Mouse (Mus musculus): Measurements from ENCODE around the gene Sbno1.
"Not testable (repeated sequence)": the region's sequence is repeated elsewhere in the genome, so short reads cannot be mapped to it uniquely, and the experiment has no call there.

Gene Sbno1

DNA sequence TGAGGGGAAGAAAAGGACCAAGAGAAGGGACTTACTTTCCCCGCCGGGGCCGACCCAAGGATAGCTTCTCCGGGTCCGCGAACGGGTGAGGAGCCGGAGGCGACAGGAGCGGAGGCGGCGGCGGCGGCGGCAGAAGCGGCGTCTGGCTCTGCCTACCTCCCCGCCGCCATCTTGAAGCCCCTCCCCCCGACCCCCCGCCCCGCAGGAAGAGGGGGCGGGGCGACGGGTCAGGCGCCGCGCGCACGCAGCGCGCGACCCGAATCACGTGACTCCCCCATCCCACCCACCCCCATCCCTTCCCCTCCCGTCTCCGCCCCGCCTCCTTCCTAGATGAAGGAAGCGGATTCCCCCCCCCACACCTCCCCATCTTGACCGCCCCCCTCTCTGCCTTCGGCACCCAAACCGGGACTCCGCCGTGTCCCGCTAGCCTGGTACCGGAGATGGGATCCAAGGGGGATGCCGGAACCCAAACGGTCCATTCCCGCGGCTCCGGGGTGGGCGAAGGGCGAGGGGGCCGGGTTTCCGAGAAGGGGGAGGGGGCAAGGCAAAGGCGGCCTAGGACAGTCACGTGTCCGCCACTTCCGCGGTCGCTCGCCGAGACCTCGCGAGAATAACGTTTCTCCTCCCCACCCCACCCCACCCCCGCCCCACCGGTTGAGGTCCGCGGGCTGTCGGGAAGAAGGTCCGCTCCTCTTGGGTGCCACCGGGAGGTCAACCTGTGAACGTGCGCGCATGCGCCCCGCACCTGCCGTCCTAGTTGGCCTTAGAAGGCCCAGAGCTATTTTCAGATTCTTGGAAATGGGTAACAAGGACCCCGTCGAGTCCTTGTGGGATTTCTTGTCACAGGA lies at the start of gene Sbno1:
TSS of gene Sbno1 (minus strand) at position 590 of the 848 bp plus-strand sequence.
- peak; percentile 91 for DNase-seq (ENCODE audit: low read depth)

DNA sequence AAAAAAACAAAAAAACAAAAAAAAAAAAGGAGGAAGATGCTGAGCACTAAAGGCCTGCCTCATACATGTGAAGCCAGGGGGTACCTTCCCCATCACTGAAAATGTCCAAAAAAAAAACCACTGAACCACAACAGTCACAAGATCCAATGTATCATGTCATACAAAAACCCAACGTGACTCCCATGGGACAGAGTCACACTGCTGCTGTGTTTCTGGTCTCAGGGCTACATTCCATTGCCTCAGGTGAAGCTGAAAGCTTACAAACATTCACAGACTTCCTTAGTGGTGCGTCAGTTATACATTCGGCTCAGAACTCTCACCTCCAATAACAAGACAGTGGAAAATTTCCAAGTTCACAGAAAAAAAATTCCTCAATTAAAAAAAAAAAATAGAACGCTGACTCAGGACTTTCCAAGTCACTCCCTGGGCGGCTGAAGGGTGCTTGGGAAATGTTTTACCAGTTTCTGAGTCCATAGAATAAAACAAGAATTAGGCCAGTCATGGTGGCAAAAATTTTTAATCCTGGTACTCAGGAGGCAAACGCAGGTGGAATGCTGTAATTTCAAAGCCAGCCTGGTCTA lies 44.9 kb upstream of the Sbno1 start:
- no peak for DNase-seq (ENCODE audit: low read depth)

DNA sequence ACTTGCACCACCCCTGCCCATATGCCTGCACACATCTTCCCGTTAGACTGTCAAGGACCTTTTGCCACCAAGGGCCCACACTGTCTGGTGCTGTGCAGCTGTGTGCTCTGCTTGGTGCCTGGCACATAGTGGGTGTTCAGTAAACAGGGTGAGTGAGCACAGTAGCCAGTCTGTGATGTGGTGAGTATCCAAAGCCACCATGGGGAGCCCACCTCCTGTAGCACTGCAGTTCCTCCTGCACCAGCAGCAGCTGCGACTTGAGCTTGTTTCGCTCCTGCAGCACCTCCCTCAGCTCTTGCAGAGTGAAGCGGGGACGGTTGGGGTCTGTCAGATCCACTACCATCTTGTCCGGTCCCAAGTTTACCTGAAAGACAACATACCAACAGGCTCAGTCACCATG lies 43.7 kb upstream of the Sbno1 start:
- no peak for DNase-seq (ENCODE audit: low read depth)

DNA sequence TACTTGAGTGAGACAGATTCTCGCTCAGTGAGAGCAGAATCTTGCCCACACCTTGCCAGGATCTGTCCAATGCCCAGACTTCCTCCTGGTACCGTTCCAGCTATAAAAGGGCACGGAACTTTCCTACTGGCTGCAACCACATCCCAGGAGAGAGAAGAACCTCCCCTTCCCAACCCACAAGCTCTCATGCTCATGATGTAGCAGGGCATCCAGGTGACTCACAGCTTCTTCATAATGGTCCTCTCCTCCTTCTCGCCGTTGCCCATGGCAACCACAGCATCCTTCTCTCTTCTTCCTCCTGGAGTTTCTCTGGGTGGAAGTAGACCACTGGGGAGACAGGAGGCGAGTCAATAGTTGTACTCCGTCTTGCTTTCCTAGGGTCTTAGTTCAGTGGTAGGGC lies 42.6 kb upstream of the Sbno1 start:
- DNase-seq (ENCODE audit: low read depth) = no peak

DNA sequence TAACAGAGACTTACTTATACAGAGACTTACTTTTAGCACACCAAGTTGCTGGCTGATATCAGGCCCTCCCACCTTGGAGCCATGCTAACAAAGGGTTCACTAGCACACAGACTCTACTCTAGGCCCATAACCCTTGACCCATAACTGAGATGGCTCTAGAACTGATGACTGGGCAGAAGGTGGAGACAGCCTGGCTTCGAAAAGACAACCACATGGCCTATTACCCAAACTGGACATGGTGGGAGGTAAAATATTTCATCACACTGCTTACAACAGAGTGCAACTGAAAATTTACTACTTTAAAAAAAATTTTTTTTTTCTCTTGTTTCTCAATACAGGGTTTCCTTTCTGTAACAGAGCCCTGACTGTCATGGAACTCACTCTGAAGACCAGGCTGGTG lies 42.0 kb upstream of the Sbno1 start:
- DNase-seq (ENCODE audit: low read depth) = no peak

DNA sequence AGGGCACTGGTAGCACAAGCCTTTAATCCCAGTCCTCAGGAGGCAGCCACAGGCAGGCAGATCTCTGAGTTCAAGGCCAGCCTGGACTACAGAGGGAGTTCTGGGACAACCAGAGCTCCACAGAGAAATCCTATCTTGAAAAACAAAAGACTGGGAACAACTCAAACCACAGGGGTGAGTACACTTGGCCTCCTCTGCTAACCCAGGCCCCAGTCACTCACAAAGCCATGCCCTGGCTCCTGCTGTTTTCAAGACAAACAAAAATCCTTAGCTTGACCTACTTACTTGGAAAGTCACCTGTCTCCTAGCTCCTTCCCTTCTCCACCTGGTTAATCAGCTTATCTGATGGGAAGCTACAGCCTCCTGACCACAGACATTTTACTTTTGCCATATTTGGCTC lies 39.1 kb upstream of the Sbno1 start:
- no peak for DNase-seq (ENCODE audit: low read depth)

DNA sequence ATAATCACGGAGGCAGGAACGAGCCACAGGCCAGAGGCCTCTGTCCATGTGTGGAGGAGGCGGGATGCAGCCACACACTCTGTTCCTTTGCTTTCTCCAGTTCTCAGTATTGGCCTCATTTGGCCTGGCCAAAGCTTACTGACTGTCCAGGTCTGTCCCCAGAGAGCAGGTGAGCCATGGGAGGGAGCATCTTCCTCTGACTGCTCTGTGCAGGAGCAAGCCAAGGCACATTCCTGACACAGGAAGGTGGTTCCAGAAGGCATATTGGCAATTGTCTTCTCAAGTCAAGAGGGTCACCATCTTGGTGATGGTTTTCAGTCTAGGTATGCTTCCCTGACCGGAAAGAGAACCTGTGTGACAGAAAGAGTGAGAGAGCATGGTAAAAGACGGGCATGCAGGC lies 37.7 kb upstream of the Sbno1 start:
- DNase-seq (ENCODE audit: low read depth) = no peak

DNA sequence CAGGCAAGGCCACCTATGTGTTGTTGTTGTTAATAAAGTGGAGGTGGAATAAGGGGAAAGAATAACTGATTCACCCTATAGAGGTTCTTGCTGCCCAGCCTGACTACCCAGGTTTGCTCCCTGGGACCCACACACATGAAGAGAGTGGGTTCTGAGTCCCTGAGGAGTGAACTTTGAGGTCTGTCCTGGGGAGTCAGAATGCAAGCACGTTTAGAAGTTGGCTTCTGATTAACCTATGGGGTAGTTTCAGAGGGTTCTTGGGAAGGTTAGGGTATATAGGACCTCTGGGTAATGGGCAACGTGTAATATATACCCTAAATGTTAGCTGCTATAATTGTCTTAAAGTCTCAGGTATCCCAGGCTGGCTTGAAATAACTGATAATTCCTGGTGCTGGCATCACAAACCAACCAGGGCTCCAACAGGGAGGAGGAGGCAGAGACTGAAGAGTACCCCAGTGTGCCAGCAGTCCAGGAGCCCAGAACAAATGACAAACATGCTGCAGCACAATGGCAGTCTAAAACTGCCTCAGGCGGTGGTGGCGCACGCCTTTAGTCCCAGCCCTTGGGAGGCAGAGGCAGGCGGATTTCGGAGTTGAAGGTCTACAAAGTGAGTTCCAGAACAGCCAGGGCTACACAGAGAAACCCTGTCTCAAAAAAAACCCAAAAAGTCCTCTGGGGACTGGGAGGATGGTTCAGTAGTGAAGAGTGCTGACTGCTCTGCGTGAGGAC lies 36.7 kb upstream of the Sbno1 start:
- DNase-seq (ENCODE audit: low read depth) = no peak

DNA sequence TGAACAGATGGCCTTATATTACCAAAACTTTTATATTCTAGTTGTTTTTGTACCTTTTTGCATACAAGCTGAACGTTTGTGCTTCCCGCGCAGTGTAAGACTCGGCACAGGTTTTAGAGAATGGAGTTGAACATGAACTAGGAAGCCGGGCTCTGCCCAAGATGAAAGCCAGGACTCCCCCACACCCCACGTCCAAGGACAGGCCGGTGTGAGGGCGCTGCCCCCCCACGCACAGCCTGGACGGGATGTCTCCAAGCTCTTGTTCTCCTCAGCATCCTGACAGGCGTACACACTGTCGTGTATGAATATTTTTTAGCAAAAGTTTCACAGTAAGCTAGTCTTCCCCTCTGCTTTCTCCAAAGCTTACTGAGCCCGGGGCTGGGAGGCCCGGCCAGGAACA lies 35.1 kb upstream of the Sbno1 start:
- not testable (repeated sequence) for DNase-seq (ENCODE audit: low read depth)

DNA sequence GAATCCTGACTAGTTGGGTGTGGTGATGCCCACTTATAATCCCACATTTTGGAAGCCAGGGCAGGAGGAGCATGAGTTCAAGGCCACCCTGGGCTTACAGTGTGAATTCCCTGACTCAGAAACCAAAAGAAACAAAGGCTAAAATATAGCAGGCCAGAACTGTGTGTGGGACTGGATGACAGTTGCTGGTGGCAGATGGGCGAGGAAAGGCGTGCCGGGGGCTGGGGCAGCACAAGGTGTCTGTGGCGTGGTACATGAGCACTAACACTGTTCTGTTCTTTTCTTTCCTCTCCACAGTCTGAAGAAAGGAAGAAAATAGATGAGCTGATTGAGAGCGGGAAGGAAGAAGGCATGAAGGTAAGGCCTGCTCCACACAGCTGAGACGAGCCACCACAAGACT lies 31.0 kb upstream of the Sbno1 start:
- no peak for DNase-seq (ENCODE audit: low read depth)

DNA sequence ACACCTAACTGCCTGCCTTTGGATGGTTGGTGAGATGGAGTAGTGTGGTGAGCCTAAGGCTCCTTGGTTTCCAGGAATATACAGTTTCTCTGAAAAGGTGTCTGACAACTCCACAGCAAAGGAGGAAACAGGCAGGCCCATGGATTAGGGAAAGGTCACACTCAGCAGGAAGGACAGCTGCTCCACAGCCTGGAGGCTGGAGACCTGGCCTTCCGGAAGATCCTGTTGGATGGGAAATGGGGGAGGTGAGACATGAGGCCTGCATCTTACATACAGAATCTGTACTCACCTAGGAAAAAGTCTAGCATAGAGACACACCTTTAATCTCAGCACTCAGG lies 28.2 kb upstream of the Sbno1 start:
- DNase-seq (ENCODE audit: low read depth) = no peak

DNA sequence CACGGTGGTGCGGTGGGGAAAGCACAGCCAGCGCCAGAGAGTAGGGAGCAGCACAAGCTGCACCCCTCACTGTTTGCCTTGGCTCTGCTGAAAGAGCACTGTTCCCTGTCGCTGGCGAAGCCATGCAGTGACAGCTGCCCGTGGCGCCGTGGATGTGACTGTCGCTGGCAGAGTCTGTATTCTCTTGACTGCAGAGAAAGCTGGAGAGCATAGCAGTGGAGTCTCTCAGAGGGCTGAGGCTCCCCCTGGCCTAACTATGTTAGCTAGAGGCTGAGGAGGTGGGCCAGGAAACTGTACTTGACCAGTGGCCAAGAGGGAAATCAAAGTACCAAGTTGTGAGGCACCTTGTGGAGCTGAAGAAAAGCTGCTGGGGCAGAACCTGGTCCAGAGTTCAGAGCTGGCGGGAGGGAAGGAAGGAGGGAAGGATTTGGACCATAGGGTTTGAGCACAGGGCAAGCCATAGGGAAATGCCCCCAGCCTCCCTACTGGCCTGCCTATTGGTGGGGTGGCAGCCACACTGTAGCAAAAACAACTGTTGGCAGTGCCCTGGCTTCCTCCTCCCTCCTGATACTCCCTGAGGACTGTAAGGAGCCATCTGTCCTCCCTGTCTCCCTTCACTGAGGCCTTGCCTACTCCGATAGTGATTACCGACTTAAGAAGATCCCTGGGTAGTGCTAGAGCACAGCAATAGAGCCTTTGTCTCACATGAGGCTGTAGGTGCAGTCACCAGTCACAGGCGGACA lies 27.7 kb upstream of the Sbno1 start:
- no peak for DNase-seq (ENCODE audit: low read depth)

DNA sequence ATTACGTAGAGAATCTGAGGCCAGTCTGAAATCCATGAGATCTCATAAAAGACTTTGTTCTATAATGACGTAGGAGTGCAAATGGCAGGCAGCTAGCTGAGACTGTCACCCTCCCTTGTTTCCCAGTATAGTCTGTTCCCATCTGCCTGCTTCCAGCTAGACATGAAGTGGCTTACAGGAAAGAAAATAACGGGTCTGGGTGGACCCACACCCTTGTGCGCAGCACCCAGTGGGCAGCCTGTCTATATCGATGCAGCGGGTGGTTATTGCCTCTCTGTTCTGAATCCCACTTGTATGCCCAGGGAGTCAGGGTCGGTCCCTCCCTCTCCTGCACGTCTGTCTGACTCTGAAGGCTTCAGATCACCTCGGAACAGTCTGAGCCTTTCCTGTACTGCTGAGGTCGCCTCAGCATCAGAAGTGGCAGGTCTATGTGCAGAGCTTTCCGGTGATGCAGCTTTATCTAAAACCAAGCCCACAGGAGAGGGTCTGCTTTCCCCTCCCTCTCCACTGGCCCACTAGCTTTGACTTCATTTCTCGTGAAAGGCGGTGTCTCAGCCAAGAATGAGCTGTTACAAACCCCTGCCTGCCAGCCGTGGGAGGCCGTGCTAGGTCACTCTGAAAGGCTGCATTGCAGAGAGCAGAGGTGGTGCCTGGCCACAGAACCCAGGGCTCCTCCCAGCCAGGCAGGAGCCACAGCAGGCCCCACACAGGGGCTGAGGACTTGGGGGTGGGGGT lies 26.9 kb upstream of the Sbno1 start:
- no peak for DNase-seq (ENCODE audit: low read depth)

DNA sequence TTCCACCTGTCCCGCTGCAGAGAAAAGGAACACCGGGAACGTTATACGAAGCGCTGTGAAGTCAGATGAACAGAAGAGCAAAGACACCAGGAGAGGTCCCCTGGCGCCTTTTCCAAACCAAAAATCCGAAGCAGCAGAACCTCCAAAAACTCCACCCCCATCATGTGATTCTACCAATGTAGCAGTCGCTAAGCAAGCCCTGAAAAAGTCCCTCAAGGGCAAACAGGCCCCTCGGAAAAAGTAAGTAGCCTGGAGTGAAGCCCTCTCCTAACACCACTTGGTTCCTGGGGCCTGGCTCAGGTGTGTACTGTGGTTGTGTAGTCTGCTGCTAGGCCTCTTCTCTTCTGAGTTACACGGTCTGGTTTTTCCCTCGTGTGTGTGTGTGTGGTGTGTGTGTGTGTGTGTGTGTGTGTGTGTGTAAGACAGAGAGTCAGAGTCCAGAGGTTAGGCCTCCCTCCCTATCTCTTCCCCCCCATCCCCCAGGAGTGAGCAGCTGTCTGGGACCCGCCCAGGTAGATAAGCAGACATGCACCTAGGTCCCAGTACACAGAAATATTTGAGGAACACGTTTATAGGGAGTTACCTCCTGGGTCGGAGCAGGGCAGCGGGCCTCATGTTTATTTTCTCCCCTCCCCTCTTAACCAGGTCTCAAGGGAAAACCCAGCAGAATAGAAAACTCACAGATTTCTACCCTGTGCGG lies 25.0 kb upstream of the Sbno1 start:
- no peak for DNase-seq (ENCODE audit: low read depth)

DNA sequence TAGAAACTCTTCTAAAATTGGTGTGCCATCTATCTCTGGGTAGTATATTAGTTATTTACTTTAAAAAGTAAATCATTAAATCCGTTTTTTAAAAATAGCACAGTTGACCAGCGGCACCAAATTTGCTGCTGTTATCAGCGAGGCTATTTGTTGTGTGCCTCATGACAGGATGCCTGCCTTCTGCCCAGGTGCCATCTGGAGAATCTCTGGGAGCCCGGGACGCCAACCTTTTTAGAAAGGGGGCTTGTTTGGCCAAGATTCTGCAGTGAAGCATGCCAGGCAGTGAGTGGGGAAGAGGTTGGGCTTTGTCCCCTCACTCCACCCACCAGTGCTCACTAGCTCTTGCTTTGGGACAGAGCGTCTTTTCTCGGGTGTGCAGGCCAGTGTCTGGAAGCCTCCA lies 24.2 kb upstream of the Sbno1 start:
- DNase-seq (ENCODE audit: low read depth) = no peak

DNA sequence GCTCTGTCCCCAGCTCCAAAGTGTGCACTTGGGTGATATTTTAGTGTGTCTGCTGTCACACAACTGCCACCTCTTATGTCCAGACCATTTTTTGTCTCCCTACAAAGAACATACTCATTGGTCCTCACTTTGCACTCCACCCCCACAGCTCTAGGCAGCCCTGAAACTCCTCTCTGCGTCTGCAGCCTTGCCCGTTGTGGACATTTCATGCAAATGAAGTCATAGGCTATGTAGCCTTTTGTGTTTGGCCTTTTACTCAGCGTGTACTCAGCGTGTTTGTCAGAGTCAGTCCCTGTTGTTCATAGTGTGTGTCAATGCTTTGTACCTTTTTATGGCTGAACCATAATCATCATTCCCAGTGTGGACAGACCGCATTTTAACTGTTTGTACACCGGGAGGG lies 23.7 kb upstream of the Sbno1 start:
- no peak for DNase-seq (ENCODE audit: low read depth)

DNA sequence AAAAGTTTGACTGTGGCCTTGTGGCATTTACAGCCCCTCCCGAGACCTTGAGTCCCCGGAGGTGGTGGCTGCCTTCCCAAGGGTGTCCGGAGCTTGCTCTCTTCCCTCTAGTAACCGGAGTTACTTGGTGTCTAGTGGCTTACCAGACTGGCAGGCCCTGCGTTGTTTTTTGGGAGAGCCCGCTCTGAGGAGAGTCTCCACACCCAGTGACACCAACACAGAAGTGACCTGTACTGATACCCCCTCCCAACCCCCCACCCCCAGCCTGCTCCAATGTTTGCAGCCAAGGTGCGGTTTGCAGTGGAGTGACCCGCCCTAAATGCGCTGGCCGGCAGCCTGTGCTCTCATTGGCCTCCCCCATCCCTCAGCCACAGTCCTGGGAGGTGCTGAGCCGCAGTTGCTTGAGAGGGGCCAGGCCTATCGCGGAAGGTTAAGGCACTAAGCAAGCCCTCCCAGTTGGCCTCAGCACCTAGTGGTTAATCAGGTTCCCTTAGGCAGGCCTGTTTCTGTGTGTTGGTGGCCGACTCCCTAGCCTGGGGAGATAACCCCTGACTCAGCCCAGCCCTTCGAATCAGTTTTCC lies 20.6 kb upstream of the Sbno1 start:
- DNase-seq (ENCODE audit: low read depth) = peak; percentile 68

DNA sequence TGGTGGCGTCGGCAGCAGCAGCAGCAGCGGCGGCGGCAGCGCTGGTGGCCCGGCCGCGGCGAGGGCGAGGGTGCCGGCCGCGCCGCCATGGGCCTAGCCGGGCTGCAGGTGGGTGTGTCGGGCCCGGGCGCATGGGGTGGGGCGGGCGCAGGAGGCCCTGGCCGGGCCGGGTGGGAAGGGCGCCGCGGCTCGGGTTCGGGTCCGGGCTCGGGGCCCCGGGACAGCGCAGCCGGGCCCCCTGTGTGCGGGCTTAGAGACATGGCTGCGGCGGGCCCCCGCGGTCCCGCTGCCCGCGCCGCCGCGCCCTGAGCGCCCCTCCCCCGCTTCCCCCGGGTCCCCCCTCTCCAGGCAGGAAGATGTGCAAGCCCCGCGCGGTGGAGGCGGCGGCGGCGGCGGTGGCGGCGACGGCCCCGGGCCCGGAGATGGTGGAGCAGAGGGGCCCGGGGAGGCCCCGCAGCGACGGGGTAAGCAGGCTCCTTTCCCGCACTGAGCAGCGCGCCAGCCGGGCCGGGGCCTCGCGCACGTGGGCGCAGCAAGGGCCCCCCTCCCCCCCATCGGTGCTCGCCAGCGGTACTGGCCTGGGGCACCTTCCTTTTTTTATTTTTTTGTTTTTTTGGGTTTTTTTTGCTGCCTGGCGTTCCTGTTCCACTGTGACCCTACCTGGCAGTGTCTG lies 20.0 kb upstream of the Sbno1 start:
- DNase-seq (ENCODE audit: low read depth) = no peak

DNA sequence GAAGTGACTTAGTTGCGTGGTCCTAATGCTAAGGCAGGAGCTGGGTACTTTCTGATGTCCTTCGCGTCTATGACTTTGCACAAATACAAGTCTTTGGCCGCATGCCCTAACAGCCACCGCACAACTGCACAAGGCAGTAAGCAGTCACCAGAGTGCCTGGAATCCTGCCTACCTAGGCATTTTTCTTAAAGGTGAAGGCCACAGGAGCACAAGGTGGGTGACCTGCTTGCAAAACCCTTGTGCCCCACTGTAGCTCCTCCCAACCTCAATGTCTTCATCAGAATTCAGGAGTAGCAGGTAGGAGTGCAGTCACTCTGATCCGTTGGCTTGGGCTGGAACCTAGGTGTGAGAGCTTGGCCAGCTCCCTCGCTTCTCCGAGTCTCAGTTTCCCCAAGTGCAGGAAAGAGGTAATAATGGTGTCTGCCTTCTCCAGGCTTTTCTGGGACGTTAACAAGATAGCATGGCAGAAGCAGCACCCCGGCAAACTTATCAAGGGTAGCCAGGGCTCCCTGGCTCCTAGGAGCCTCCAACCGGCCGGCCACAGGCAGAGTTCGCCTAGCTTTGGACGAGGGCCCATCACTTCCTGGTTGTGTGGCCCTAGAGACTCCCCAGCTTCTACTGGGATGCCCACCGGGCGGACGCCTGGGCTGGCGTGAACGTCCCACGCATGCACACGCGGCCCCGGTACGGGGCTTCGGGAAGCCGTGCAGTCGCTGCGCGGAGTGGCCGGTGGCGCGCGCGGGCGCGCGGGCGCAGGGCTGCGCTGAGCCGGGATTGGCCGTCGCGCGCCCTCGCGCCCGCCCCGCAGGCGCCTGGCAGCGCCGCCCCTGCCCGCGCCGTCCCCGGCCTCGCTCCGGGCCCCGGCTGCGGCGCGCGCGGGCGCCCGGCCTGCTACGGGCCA lies 19.1 kb upstream of the Sbno1 start:
- DNase-seq (ENCODE audit: low read depth) = no peak

Measured in c-Kit-positive CD71-negative TER-119-negative erythroid progenitor cells, embryonic 14.5 days (primary cell).